Mouse (Mus musculus): ENCODE measurements around the gene Bcat1.

Gene Bcat1

DNA sequence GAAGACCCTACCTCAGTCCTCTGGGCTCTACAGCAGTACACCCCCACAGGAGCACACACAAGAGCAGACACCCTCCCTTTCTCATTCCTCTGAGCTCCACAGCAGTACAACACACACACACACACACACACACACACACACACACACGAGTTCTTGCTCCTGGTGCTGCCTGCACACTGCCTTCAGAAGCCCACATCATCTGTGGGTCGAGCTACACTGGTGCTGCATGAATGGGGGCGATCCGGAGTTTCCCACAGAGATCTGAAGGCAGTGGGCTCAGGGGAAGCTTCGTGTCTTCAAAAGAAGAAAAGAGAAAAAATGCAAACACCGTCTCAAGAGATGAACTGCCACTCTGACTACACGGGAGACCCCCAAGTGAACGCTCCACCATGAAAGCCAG is 64.8 kb downstream of the Bcat1 start:
- DNase-seq (ENCODE audit: low read depth, low spot score): no peak

DNA sequence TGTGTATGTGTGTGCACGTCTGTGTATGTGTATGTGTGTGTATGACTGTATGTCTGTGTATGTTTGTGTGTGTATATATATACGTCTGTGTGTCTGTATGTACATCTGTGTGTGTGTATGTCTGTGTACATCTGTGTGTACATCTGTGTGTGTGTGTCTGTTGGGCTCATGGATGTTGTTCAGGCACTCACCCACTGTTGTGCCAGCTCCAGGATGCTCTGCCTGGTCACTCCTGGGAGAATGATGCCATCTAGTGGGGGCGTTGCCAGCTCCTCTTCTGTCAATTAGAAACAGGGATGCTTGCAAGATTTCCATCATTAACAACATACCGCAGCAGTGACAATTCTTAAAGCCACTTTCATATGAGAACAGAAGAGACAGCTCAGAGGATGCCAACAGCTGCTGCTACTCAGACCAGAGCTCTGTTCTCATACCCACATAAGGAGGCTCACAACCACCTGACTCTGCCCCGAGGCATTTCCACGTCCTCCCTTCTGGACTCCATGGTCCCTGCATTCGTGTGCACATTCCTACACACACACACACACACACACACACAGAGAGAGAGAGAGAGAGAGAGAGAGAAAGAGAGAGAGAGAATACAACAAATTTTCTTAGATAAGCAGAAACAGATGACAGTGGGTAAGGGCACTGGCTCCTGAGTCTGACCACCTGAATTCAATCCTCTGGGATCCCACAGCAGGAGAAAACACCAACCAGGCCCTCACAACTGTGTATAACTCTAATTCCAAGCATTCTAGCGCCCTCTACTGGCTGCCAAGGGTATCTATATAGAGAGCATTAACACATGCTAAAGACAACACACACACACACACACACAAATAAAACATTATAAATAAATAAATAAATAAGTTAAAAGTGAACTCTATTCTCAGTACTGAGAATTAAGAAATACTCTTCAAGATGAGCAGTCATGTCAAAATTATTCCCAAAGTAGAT is 65.8 kb downstream of the Bcat1 start:
- no peak for DNase-seq (ENCODE audit: low read depth, low spot score)

DNA sequence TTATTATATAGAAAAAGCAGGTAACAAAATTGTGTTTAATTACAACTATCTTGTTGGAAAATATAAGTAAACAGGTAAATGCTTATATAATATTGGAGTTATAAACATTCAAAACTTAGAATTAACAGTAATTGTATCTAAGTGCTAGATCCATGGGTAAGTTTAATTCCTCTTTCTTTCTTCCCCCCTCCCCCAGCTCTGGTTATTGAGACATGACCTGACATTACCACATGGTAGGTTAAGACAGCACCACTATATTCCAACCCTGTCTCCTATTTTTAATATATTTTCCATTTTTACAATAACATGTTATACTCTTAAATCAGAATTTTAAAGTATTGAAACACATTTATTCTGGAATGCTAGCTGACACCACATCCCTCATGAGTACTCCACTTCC is 72.5 kb downstream of the Bcat1 start:
- DNase-seq (ENCODE audit: low read depth, low spot score): no peak

DNA sequence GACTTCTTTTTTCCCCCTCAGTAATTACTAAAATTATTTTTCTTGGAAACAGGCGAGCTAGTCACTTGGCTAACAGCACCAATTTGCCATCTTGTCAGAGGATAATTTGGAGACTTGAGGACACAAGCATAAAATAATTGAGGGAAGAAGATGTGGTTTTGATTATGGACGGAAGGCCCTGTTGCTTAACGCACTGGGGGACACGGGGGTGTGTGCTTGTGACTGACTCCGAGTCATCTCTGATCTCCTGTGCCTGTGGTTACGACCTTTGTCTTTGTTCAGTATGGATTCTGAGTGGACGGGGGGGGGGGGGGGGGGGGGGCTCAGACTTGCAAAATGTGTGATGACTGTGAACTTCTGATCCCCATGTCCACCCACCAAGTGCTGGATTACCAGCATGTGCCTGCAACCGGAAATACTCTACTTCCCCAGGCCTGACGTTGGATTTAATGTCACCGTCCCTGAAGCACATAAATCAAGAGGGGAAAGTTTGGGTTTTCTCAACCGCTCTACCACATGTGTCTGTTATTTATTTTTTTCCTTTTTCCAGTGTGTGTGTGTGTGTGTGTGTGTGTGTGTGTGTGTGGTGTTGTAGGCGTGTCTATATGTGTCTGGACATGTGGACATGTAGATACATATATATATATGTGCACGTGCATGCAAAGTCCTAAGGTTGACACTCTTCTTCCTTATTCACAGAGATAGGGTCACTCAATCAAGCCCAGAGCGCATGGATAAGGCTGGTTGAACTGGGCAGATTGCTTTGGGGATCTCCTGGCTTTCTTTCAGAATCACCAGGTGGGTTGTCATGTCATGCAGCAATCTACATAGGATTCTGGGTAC is 73.7 kb downstream of the Bcat1 start:
- no peak for DNase-seq (ENCODE audit: low read depth, low spot score)

DNA sequence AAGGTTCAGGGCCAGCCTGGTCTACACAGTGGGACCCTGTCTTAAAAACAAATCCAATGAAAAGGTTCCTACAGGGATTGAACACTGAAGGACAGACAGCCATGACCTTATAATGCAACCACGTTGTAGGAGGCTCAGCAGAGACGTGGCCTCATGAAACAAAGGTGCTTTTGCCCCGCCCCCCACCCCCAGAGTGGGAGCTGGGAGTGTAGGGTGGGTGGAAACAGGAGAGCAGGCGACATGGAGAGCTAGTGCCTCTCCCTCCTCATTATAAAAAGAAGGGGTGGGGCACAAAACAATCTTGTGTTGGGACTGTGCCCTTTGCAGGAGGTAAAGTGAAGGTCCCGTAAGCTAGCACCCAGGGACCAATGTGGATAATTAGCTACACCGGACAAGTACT is 74.5 kb downstream of the Bcat1 start:
- no peak for DNase-seq (ENCODE audit: low read depth, low spot score)

DNA sequence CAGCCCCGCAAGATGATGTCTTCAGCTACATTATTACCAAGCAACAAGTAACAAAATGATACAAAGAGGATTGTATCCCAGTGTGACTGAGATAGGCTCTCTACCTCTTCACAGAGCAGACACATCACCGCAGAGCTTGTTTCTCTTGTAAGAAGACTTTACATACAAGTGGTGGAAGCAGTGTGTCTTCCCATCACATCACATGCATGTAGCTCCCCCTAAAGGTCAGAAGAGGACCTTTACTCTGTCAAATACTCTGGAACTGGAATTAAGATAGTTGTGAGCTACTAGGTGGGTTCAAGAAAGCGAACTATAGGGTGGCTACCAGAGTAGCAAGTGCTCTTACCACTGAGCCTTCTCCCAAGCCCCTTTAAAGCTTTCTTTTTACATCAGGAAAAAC is 78.8 kb downstream of the Bcat1 start:
- no peak for DNase-seq (ENCODE audit: low read depth, low spot score)

DNA sequence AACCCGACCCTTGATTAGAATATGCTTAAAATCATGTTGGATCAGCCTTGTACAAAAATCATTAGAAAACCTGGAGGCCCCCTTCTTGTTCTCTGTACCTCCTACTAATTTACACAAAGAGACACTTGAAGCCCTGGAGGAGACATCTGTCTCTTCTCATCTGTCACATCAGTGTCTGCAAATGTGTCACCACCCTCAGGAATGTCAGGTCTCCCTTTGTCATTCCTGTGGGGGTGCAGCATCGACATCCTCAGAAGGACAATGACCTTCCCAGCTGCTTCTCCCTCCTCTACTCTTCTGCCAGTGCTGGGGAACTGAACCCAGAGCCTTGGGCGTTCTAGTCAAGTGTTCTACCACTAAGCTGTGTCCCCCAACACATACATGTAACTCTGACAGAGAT is 83.9 kb downstream of the Bcat1 start:
- no peak for DNase-seq (ENCODE audit: low read depth, low spot score)

DNA sequence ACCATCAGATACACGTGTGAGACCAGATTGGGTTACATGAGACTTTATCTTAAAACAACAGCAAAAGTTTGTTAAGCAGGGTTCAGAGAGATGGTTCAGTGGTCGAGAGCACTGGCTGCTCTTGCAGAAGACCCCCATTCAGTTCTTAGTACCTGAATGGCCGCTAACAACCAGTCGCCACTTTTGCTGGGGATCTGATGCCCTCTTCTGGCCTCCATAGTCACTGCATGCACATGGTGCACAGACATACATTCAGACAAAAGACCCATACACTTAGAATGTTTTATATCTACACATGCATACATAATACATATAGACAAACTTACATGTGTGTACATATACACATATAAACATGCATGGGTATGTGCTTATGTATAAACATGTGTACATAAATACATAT is 86.8 kb downstream of the Bcat1 start:
- no peak for DNase-seq (ENCODE audit: low read depth, low spot score)

DNA sequence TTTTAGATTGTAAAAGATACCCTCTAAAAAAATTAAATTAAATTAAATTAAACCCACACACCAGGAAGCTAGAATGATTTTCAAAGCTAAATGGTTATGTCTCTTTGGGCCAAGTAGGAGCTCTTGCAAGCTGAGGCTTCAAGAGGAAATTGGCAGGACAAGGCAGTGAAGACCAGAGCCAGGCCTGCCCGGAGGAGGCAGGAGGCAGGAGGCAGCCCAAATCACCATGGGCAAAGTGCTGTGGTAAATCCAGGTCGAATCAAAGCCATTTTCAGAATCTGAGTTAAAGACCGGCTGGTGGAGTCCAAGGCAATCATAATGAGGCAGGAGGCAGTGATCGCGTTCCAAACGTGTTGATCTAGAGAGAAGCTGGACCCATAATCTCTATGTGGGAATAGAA is 88.3 kb downstream of the Bcat1 start:
- DNase-seq (ENCODE audit: low read depth, low spot score): no peak

DNA sequence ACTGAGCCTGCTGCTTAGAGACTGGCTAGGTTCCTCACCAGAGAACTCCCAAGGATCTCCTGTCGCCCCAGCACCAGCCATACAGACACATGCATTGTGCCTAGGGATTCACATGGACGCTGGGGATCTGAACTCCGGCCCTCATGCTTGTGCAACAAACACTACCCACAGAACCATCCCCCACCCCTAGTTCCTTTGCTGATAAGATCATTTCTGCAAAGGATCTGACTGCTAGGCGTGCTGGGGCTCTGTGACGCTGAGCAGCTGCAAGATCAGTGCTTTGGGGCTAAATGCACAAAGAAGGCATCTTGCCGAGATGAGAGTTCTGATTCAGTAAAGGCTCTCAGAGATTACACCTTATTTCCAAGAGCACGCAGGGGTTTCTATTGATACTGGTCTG is 88.8 kb downstream of the Bcat1 start:
- DNase-seq (ENCODE audit: low read depth, low spot score): no peak

DNA sequence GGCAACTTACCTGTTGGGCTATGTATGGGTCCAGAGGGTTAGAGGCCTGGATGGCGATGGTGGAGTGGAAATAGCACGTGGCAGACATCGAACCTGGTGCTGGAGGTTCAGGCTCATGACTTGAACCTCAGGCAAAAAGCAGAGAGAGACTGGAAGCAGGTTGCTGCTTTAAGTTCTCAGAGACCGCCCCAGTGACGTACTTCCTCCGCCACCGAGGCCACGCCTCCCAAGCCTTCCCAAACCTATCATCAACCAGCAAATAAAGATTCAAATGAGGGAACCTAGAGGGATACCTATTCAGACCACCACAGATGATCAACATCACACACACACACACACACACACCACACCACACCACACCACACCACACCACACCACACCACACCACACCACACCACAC is 91.8 kb downstream of the Bcat1 start:
- DNase-seq (ENCODE audit: low read depth, low spot score): no peak

DNA sequence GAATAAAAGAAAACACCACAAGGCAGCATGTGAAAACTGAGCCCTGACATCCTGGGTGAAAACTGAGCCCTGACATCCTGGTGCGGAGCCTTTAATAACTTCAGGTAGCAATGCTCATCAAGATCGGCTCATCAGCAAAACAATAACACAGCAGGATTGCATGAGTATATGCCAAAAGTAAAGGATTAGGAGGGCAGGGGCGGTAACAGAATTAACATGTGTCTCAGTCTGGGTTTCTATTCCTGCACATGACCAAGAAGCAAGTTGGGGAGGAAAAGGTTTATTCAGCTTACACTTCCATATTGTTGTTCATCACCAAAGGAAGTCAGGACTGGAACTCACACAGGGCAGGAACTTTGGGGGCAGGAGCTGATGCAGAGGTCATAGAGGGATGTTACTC is 93.9 kb downstream of the Bcat1 start:
- DNase-seq (ENCODE audit: low read depth, low spot score): no peak

DNA sequence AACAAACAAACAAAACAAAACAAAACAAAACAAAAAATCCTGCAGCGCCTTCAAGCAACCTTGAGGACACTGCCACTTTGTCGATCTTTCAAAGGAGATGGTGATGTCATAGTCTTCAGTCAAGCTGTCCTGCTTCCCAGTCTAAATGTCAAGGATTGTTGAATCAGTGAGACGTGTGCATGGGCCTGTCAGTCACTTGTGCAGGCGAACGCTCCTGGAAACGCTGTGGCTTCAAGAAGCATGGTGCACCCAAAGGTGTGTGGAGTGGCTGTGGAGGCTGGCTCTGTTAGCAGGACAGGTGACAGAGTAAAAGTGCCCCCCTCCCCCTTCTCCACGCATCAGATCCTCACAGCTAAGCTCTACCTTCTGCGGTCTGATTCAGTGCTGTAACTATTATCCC is 103.6 kb downstream of the Bcat1 start:
- no peak for DNase-seq (ENCODE audit: low read depth, low spot score)

DNA sequence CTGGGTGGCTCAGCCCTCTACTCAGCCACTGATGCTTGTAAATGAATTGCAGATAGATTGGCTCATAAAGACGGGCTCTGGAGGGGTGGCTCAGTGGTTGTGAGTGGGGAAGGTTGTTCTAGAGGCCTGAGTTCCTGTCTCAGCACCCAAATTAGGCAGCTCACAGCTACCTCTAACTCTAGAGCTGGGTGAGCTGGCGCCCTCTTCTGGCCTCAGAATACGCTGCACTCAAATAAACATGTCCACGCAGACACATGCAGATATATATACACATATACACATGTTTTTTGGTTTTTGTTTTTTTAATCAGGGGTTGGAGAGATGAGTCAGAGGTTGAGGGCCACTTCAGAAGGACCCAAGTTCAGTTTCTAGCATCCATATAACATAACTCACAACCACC is 105.1 kb downstream of the Bcat1 start:
- DNase-seq (ENCODE audit: low read depth, low spot score): no peak

DNA sequence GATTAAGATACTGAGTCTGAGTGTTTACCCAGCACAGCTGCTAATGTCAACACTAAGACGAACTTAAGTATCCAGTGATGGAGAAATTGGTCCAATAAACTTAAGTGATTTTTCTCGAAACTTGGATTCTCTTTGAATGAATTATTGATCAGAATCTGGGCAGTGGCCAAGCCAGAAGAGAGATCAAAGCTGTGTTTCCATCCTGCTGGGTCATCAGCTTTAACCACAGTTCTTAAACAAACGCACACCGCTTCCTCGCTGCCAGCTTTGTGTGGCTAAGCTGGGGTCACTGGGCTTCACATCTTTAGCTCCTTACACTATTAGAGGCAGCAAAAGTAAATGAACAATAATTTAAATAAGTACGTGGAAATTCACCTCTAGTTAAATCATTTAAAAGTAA is 108.4 kb downstream of the Bcat1 start:
- no peak for DNase-seq (ENCODE audit: low read depth, low spot score)

DNA sequence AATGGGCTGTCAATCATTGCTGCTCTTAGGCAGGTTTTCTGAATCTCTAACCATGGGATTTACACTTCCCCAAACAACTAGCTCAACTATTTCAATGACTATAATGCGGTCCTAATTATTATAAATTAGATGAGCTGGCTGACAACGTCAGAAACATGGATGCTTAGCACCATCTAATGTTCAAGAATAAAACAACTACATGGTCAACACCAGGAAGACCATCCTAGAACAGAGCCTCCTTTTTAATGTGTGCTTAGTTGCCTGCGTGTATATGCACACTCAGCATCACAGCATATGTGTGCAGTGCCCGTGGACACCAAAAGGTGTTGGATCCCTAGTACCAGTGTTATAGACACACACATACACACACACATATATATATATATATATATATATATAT is 111.8 kb downstream of the Bcat1 start:
- DNase-seq (ENCODE audit: low read depth, low spot score): no peak

DNA sequence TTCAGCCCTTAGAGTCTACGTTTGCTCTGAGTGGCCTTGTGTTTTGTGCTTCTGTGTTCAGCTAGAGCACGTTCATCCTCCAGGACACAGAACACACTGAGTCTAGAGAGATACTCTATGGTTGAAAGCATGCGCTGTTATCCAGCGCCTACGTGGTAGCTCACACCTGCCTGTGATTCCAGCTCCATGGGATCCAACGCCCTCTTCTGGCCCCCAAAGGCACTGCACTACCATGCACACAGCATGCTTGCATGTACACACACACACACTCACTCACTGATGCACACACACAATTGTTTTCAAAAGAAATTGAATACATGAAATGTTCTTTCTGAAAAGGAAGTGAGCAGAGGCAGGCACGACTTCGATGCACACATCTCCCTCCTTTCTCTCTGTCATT is 112.8 kb downstream of the Bcat1 start:
- DNase-seq (ENCODE audit: low read depth, low spot score): no peak

DNA sequence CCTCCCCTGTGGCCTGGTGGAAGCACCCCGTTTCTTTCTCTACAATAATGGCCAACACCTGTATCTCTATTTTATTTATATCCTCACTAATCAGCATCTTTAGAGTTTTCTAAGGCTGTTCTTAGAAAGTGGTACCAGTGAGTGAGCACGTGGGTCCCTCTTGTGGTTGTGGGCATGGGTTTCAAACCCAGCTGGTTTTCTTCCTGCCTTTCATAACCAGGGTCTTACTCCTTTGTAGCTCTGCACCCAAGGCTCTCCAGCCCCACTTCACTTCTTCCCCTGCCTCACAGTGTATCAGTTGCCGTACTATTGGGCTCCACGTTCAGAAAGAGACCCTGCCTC is 114.0 kb downstream of the Bcat1 start:
- no peak for DNase-seq (ENCODE audit: low read depth, low spot score)

DNA sequence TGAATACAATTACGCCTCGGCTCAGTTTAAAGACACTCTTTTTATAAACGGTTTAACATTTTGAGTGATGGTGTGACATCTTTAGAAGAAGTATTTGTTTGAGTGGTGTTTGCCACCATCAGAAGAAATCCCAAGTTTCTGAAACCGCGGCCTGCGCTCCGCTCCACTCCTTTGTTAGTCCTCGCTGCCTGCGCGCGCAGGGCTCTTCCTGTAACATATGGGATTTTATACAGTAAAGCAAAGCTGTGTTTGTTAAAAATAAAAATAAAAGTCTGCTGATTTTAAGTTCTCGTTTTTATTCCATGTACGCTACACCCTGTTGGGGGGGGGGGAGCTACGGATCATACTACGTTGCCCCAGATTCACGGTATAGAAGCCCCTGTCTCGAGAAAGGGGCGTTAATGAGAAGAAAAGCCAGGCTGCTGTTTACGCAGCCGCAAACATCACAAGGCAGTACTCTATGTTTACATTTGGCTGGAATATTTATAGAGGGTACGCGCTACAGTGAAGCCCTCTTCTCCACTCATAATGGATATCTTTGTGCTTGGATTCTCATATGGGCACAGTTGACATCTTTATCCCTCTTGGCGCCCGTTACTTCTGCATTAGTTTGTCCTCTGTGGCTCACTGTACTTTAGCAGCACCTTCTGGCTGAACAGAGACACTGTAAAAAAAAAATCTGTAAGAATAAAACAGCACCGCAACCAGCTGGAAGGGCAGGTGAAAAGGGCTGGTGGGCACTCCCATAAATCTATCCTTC is 114.6 kb downstream of the Bcat1 start:
- no peak for DNase-seq (ENCODE audit: low read depth, low spot score)

DNA sequence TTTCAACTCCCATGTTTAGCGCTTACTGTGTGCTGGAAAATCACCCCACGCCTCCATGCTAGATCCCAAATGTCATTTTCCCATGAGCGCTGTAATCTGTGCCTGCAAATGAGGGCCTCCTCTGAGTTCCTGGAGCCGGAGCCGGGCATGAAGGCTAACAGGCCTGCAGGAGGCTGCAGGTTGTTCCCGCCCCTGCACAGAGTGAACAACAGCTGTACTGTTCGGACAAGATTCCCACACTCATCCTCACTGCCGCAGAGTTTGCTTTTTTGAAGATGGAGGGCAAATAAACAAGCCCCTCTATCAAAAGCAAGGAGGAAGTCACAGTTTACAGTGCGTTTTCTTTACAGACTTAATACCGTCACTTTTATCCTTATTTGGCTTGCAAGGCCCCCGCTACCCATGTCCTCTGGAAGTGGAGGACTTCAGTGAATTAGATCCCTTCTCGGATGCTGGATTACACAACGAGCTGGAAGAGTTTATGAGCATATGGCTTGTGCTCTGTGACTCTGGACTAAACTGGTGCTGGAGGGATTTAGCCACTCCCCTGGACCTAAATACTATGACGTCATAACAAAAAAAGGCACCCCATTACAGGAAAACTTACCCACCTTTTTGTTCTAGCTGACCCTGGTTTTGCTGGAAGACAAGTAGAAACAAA is 120.0 kb downstream of the Bcat1 start:
- no peak for DNase-seq (ENCODE audit: low read depth, low spot score)

DNA sequence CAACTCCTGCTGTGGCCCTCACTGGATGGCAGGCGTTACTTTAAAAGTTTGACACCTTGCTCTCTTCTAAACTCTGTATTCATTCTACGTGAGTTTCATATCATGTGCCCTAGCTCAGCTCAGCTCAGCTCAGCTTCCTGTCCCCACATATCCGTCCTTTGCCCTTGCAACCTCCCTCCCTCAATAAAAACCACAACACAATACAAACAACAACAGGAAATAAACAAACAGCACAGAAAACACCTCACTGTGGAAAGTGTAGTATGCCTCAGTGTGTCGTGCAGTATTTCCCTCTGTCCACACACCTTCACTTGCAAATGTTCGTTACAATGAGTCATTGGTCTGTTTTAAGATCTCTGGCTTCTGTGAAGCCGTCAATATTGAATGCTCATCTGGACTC is 123.1 kb downstream of the Bcat1 start:
- no peak for DNase-seq (ENCODE audit: low read depth, low spot score)

Measured in retina, adult 2 months (tissue).